Mouse (Mus musculus): ENCODE data around the gene Insl6. TPM values are rescaled to one million over a fixed set of nuclear protein-coding genes. Genes with fewer than 3 reads are reported as not detected.

Gene Insl6
- polyA plus RNA-seq, 1 experiment from 2014 or later, result 14.9 TPM

- WGBS (ENCODE audit: missing documents), result 89% methylated on average over 3 of the region's 3 CpGs
- H3K36me3 ChIP-seq (ENCODE audit: inconsistent target), result no peaks in the 10 kb centered on the region
- H3K4me3 ChIP-seq (ENCODE audit: inconsistent target), result no peak overlapping the region
- no peak overlapping the region for H3K27ac ChIP-seq
- peaks cover 53% of the 10 kb centered on the region for H3K79me2 ChIP-seq (ENCODE audit: inconsistent target)
These were observed 39.9 kb upstream of the Insl6 start for GRCm38 (mm10) chr19:29365105-29365504.

- no peak overlapping the region for H3K4me3 ChIP-seq (ENCODE audit: inconsistent target)
- no peak overlapping the region for H3K27ac ChIP-seq
- WGBS (ENCODE audit: missing documents), result 73% methylated on average over 5 of the region's 5 CpGs
- H3K79me2 ChIP-seq (ENCODE audit: inconsistent target), result peaks cover 47% of the 10 kb centered on the region
- peaks cover 3% of the 10 kb centered on the region for H3K36me3 ChIP-seq (ENCODE audit: inconsistent target)
These were observed 38.9 kb upstream of the Insl6 start for GRCm38 (mm10) chr19:29364076-29364475.

GRCm38 (mm10) chr19:29363557-29363956 lies 38.4 kb upstream of the Insl6 start:
- WGBS (ENCODE audit: missing documents), result 92% methylated on average over 7 of the region's 7 CpGs
- H3K79me2 ChIP-seq (ENCODE audit: inconsistent target), result peaks cover 42% of the 10 kb centered on the region

GRCm38 (mm10) chr19:29362173-29362930 lies 37.2 kb upstream of the Insl6 start:
- H3K27ac ChIP-seq, result no peak overlapping the region
- H3K79me2 ChIP-seq (ENCODE audit: inconsistent target), result peaks cover 30% of the 10 kb centered on the region
- H3K4me3 ChIP-seq (ENCODE audit: inconsistent target), result peak overlapping the region; percentile 52
- 52% methylated on average over 13 of the region's 13 CpGs for WGBS (ENCODE audit: missing documents)
- peaks cover 12% of the 10 kb centered on the region for H3K36me3 ChIP-seq (ENCODE audit: inconsistent target)

More at GRCm38 (mm10) chr19:29363557-29363956, 38.4 kb upstream of the Insl6 start:
- H3K27ac ChIP-seq, result no peak overlapping the region
- no peak overlapping the region for H3K4me3 ChIP-seq (ENCODE audit: inconsistent target)
- peaks cover 8% of the 10 kb centered on the region for H3K36me3 ChIP-seq (ENCODE audit: inconsistent target)

GRCm38 (mm10) chr19:29361468-29362130 lies 36.4 kb upstream of the Insl6 start:
- peak overlapping the region; percentile 28 for H3K27ac ChIP-seq
- peaks cover 28% of the 10 kb centered on the region; the same call in 1 of the 2 replicates for H3K79me2 ChIP-seq (ENCODE audit: inconsistent target)
- WGBS (ENCODE audit: missing documents), result under 1% methylated on average over 32 of the region's 33 CpGs
- peaks cover 18% of the 10 kb centered on the region for H3K36me3 ChIP-seq (ENCODE audit: inconsistent target)
- H3K4me3 ChIP-seq (ENCODE audit: inconsistent target), result peak overlapping the region; percentile 52

- peaks cover 22% of the 10 kb centered on the region; the same call in 1 of the 2 replicates for H3K79me2 ChIP-seq (ENCODE audit: inconsistent target)
- H3K4me3 ChIP-seq (ENCODE audit: inconsistent target), result no peak overlapping the region
- H3K27ac ChIP-seq, result no peak overlapping the region
- H3K36me3 ChIP-seq (ENCODE audit: inconsistent target), result peaks cover 26% of the 10 kb centered on the region
- 87% methylated on average over 5 of the region's 5 CpGs for WGBS (ENCODE audit: missing documents)
These were observed 35.1 kb upstream of the Insl6 start for GRCm38 (mm10) chr19:29360251-29360650.

GRCm38 (mm10) chr19:29356281-29356680 lies 31.1 kb upstream of the Insl6 start:
- Histone ChIP-seq H3K27ac (no peak overlapping the region), H3K36me3 (ENCODE audit: inconsistent target) (peaks cover 45% of the 10 kb centered on the region)
- 90% methylated on average over 11 of the region's 11 CpGs for WGBS (ENCODE audit: missing documents)

GRCm38 (mm10) chr19:29354895-29355877 lies 30.0 kb upstream of the Insl6 start:
- 5% methylated on average over 19 of the region's 20 CpGs for WGBS (ENCODE audit: missing documents)

More at GRCm38 (mm10) chr19:29356281-29356680, 31.1 kb upstream of the Insl6 start:
- Histone ChIP-seq H3K4me3 (ENCODE audit: inconsistent target) (no peak overlapping the region), H3K79me2 (ENCODE audit: inconsistent target) (peaks cover 16% of the 10 kb centered on the region; the same call in 1 of the 2 replicates)

GRCm38 (mm10) chr19:29350991-29351390 lies 25.8 kb upstream of the Insl6 start:
- H3K79me2 ChIP-seq (ENCODE audit: inconsistent target), result no peaks in the 10 kb centered on the region
- 96% methylated on average over 5 of the region's 5 CpGs for WGBS (ENCODE audit: missing documents)

More at GRCm38 (mm10) chr19:29354895-29355877, 30.0 kb upstream of the Insl6 start:
- peak overlapping the region; percentile 15; the same call in 1 of the 2 replicates for H3K4me3 ChIP-seq (ENCODE audit: inconsistent target)
- peak overlapping the region; percentile 2; the same call in 1 of the 2 replicates for H3K27ac ChIP-seq
- H3K79me2 ChIP-seq (ENCODE audit: inconsistent target), result peaks cover 5% of the 10 kb centered on the region; the same call in 1 of the 2 replicates
- peaks cover 56% of the 10 kb centered on the region for H3K36me3 ChIP-seq (ENCODE audit: inconsistent target)

GRCm38 (mm10) chr19:29345636-29346035 lies 20.5 kb upstream of the Insl6 start:
- no peak overlapping the region for H3K4me3 ChIP-seq (ENCODE audit: inconsistent target)

More at GRCm38 (mm10) chr19:29350991-29351390, 25.8 kb upstream of the Insl6 start:
- Histone ChIP-seq H3K4me3 (ENCODE audit: inconsistent target) (no peak overlapping the region), H3K27ac (no peak overlapping the region), H3K36me3 (ENCODE audit: inconsistent target) (peaks cover 43% of the 10 kb centered on the region)

GRCm38 (mm10) chr19:29344868-29345267 lies 19.7 kb upstream of the Insl6 start:
- Histone ChIP-seq H3K36me3 (ENCODE audit: inconsistent target) (peaks cover 8% of the 10 kb centered on the region), H3K27ac (no peak overlapping the region), H3K4me3 (ENCODE audit: inconsistent target) (no peak overlapping the region), H3K79me2 (ENCODE audit: inconsistent target) (no peaks in the 10 kb centered on the region)

More at GRCm38 (mm10) chr19:29345636-29346035, 20.5 kb upstream of the Insl6 start:
- Histone ChIP-seq H3K79me2 (ENCODE audit: inconsistent target) (no peaks in the 10 kb centered on the region), H3K36me3 (ENCODE audit: inconsistent target) (peaks cover 15% of the 10 kb centered on the region), H3K27ac (no peak overlapping the region)
- WGBS (ENCODE audit: missing documents), result 93% methylated on average over 5 of the region's 6 CpGs

GRCm38 (mm10) chr19:29342281-29342680 lies 17.1 kb upstream of the Insl6 start:
- Histone ChIP-seq H3K27ac (no peak overlapping the region), H3K4me3 (ENCODE audit: inconsistent target) (no peak overlapping the region), H3K36me3 (ENCODE audit: inconsistent target) (no peaks in the 10 kb centered on the region), H3K79me2 (ENCODE audit: inconsistent target) (no peaks in the 10 kb centered on the region)
- WGBS (ENCODE audit: missing documents), result 95% methylated on average over 6 of the region's 6 CpGs

GRCm38 (mm10) chr19:29341029-29341428 lies 15.9 kb upstream of the Insl6 start:
- 47% methylated on average over 4 of the region's 4 CpGs for WGBS (ENCODE audit: missing documents)
- Histone ChIP-seq H3K4me3 (ENCODE audit: inconsistent target) (no peak overlapping the region), H3K27ac (no peak overlapping the region), H3K36me3 (ENCODE audit: inconsistent target) (no peaks in the 10 kb centered on the region), H3K79me2 (ENCODE audit: inconsistent target) (no peaks in the 10 kb centered on the region)

- no peak overlapping the region for H3K27ac ChIP-seq
- H3K4me3 ChIP-seq (ENCODE audit: inconsistent target), result no peak overlapping the region
- H3K79me2 ChIP-seq (ENCODE audit: inconsistent target), result no peaks in the 10 kb centered on the region
- WGBS (ENCODE audit: missing documents), result 100% methylated on average over 2 of the region's 2 CpGs
- H3K36me3 ChIP-seq (ENCODE audit: inconsistent target), result no peaks in the 10 kb centered on the region
These were observed 11.5 kb upstream of the Insl6 start for GRCm38 (mm10) chr19:29336624-29337023.
